Comparison of ENCODE assay signal across 10 mouse cellular contexts in genomic region chr17:57214676-57215387, GRCm38 (mm10). TPM values are rescaled to one million over a fixed set of nuclear protein-coding genes. Genes with fewer than 3 reads are reported as not detected.
DNase-seq lines count a peak whose midpoint lies in the region; ATAC-seq and TF ChIP-seq lines count a peak whose summit lies in the region.
"Had no signal": no experiment of that assay in that cellular context is flagged by ENCODE, and none has a peak within 500 bp of the region (broad histone marks: within the 10 kb centered on the region; RNA-seq: fewer than 3 reads in every experiment).

No protein-coding gene starts in this region.

- DNase-seq in gastrocnemius, adult 2 months = peak; percentile 10
- no peak for DNase-seq in gastrocnemius, postnatal 14 days
- DNase-seq in MEL-GATA-1-ER (ENCODE audit: extremely low read depth, low read depth) = peak; percentile 76
- DNase-seq in hindbrain, embryonic 10.5 days (ENCODE audit: low spot score) = peak; percentile 12
- peak; percentile 83 for DNase-seq in midbrain, postnatal 0 days (ENCODE audit: low spot score)
- no peak for DNase-seq in B cell, adult 2 months
- no peak for DNase-seq in cerebellum, adult 11 months
- DNase-seq in ovary, adult 18-20 months (ENCODE audit: low spot score) = no peak

- intact Hi-C loops in gastrocnemius, adult 2 months (cut with DNase I) = no loop called here
- intact Hi-C loops in gastrocnemius, postnatal 14 days (cut with DNase I; ENCODE audit: low total_unique reads) = loop anchor here (5.0 kb wide), 1 partner anchor 62 kb away; the partner anchor contains the start of gene Vav1

- no peaks in the 10 kb centered on the region for H3K36me3 ChIP-seq in hindbrain, embryonic 10.5 days
- no peaks in the 10 kb centered on the region for H3K36me3 ChIP-seq in midbrain, postnatal 0 days (ENCODE audit: insufficient read depth, low read length)

- H3K27ac ChIP-seq in gastrocnemius, adult 2 months = no peak overlapping the region
- H3K27ac ChIP-seq in hindbrain, embryonic 10.5 days = no peak overlapping the region
- H3K27ac ChIP-seq in midbrain, postnatal 0 days (ENCODE audit: low read depth, low read length) = no peak overlapping the region
- H3K27ac ChIP-seq: layer of hippocampus, adult 2 months had no signal

- H3K4me3 ChIP-seq in gastrocnemius, adult 2 months = no peak overlapping the region
- no peak overlapping the region for H3K4me3 ChIP-seq in hindbrain, embryonic 10.5 days
- H3K4me3 ChIP-seq in midbrain, postnatal 0 days (ENCODE audit: low read depth, low read length) = no peak overlapping the region
- H3K4me3 ChIP-seq: layer of hippocampus, adult 2 months; myocyte had no signal

- WGBS in hindbrain, embryonic 10.5 days = 47% methylated on average over 13 of the region's 13 CpGs
- 48% methylated on average over 13 of the region's 13 CpGs for WGBS in midbrain, postnatal 0 days

- no peak for TF ChIP-seq CTCF in gastrocnemius, adult 2 months (IDR thresholded peaks at IDR 0.05)
- no peak for TF ChIP-seq CTCF in midbrain, postnatal 0 days (IDR thresholded peaks at IDR 0.05)

- 0 out of 2 replicates have a peak overlapping the region, but pooled peaks have one; percentile 8 for H3K9ac ChIP-seq in midbrain, postnatal 0 days (replicated peaks; ENCODE audit: low read length, poor library complexity, severe bottlenecking)

- peaks cover 7% of the 10 kb centered on the region; the same call in 1 of the 2 replicates for H3K4me1 ChIP-seq in hindbrain, embryonic 10.5 days (replicated peaks)
- no peaks in the 10 kb centered on the region; the same call in 1 of the 2 replicates for H3K4me1 ChIP-seq in midbrain, postnatal 0 days (ENCODE audit: insufficient read depth, low read length)

- peak overlapping the region; percentile 26 for H3K4me2 ChIP-seq in midbrain, postnatal 0 days (ENCODE audit: low read depth, low read length, poor library complexity, severe bottlenecking)

- no peaks in the 10 kb centered on the region for H3K9me3 ChIP-seq in hindbrain, embryonic 10.5 days
- H3K9me3 ChIP-seq in midbrain, postnatal 0 days (ENCODE audit: low read length) = no peaks in the 10 kb centered on the region

- no peaks in the 10 kb centered on the region for H3K27me3 ChIP-seq in hindbrain, embryonic 10.5 days (ENCODE audit: insufficient read depth, poor library complexity, severe bottlenecking)
- H3K27me3 ChIP-seq in midbrain, postnatal 0 days (ENCODE audit: insufficient read depth, low read length) = no peaks in the 10 kb centered on the region

- peak; percentile 86 for ATAC-seq in midbrain, postnatal 0 days (ENCODE audit: low FRiP score)

RNA-seq across cellular contexts. Expression of gene C3, which starts 13.1 kb away (rescaled TPM):
- total RNA-seq in gastrocnemius, adult 2 months (2021) = 10 to 100 TPM; 10.3 to 24.5 TPM
- 1 to 10 TPM in 1 of 2 experiments, under 1 TPM in 1; 0.60 to 1.2 TPM for total RNA-seq in gastrocnemius, postnatal 14 days (2021)
- polyA plus RNA-seq in hindbrain, embryonic 10.5 days (2016; fragmentation: Nextera tagmentation; extraction: Ambion mirVana) = 0.09 and 0.12 TPM in 2 replicates
- 0.49 and 8.6 TPM in 2 replicates for total RNA-seq in midbrain, postnatal 0 days (2014; rRNA removed)
- polyA plus RNA-seq in midbrain, postnatal 0 days (2015; fragmentation: Nextera tagmentation; extraction: Ambion mirVana) = 1.7 and 2.9 TPM in 2 replicates

RNA-seq across cellular contexts. Expression of gene Tnfsf14, which starts 20.9 kb away (rescaled TPM):
- total RNA-seq in gastrocnemius, adult 2 months (2021) = not detected
- not detected for total RNA-seq in gastrocnemius, postnatal 14 days (2021)
- polyA plus RNA-seq in hindbrain, embryonic 10.5 days (2016; fragmentation: Nextera tagmentation; extraction: Ambion mirVana) = 0.18 TPM in 1 of 2 replicates, not detected in the other
- not detected in 2 replicates for total RNA-seq in midbrain, postnatal 0 days (2014; rRNA removed)
- polyA plus RNA-seq in midbrain, postnatal 0 days (2015; fragmentation: Nextera tagmentation; extraction: Ambion mirVana) = not detected in 2 replicates
- total RNA-seq: layer of hippocampus, adult 2 months had no signal
- polyA plus RNA-seq: myocyte had no signal

RNA-seq across cellular contexts. Expression of gene Gpr108, which starts 33.4 kb away (rescaled TPM):
- 10 to 100 TPM; 24.0 to 24.4 TPM for total RNA-seq in gastrocnemius, adult 2 months (2021)
- total RNA-seq in gastrocnemius, postnatal 14 days (2021) = 10 to 100 TPM; 21.8 to 24.6 TPM
- 24.3 and 25.4 TPM in 2 replicates for polyA plus RNA-seq in hindbrain, embryonic 10.5 days (2016; fragmentation: Nextera tagmentation; extraction: Ambion mirVana)
- total RNA-seq in midbrain, postnatal 0 days (2014; rRNA removed) = 19.2 and 20.9 TPM in 2 replicates
- polyA plus RNA-seq in midbrain, postnatal 0 days (2015; fragmentation: Nextera tagmentation; extraction: Ambion mirVana) = 22.6 and 23.1 TPM in 2 replicates

RNA-seq across cellular contexts. Expression of gene Trip10, which starts 34.4 kb away (rescaled TPM):
- total RNA-seq in gastrocnemius, adult 2 months (2021) = 100 to 1,000 TPM; 170 to 176 TPM
- total RNA-seq in gastrocnemius, postnatal 14 days (2021) = 10 to 100 TPM; 69.4 to 75.6 TPM
- 28.1 and 37.9 TPM in 2 replicates for polyA plus RNA-seq in hindbrain, embryonic 10.5 days (2016; fragmentation: Nextera tagmentation; extraction: Ambion mirVana)
- 3.8 and 5.5 TPM in 2 replicates for total RNA-seq in midbrain, postnatal 0 days (2014; rRNA removed)
- polyA plus RNA-seq in midbrain, postnatal 0 days (2015; fragmentation: Nextera tagmentation; extraction: Ambion mirVana) = 5.4 and 5.5 TPM in 2 replicates

Comparison
In these comparisons a context has a peak if more than half of its experiments do, and no peak if none do; other contexts are left out.
1. DNase-seq: peak in gastrocnemius, adult 2 months (single experiment), MEL-GATA-1-ER (single experiment), hindbrain, embryonic 10.5 days (single experiment) and midbrain, postnatal 0 days (single experiment); none in gastrocnemius, postnatal 14 days (single experiment), B cell, adult 2 months (0 of 2), cerebellum, adult 11 months (single experiment) and ovary, adult 18-20 months (single experiment).